8 mouse cellular contexts compared by ENCODE assay signal in the genomic region with DNA sequence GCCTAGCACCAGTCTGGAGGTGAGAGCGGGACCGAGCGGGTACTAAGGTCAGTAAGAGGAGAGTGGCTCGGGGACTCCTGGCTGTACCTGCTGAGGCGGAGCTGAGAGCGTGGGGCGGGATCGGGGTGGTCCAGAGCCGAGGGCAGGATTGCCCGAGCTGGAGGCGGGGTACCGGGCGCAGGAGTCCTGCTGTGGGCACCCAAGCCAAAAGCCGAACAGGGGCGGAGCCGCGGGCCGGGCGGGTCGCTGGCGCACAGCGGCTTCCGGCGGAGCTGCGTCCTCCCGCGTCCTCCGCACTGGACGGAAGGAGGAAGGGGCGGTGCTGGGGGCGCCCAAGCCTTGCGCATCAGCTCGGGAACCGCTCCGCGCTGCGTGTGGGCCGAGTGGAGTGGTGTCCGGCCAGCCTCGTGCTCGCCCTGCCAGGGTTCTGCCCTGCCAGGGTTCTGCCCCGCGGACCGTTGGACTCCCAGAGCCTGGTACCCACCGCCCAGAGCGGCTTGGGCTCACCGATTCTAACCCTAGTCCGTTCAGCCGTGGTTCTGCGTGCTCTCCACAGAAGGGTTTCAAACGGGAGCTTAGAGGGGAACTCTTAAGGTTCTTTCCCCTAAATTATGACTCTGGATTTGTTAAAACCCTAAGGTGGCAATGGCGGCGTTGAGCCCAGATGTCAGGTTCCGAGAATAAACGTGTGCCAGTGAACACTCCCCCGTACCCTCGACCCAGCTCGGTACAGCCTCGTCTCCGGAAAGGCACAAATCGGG. TPM values are rescaled to one million over a fixed set of nuclear protein-coding genes. Genes with fewer than 3 reads are reported as not detected.
DNase-seq lines count a peak whose midpoint lies in the region; ATAC-seq and TF ChIP-seq lines count a peak whose summit lies in the region.

A gene (minus strand): TSS at position 262 of the 761 bp plus-strand sequence.

- DNase-seq in Patski (ENCODE audit: low read depth, low spot score): peak; percentile 48
- DNase-seq in cerebellum, postnatal 25 days: peak; percentile 93 to 95
- DNase-seq in frontal cortex, postnatal 36 days (ENCODE audit: low spot score in 2 of 2): peak; percentile 90 to 91
- DNase-seq in left cerebral cortex, adult 11 months (ENCODE audit: low spot score): peak; percentile 83
- DNase-seq in lung, postnatal 4 days: peak; percentile 96 to 98
- peak; percentile 76 for DNase-seq in retina, postnatal 7 days (ENCODE audit: low read depth, low spot score)
- DNase-seq in urinary bladder, adult 2 months (ENCODE audit: low spot score): peak; percentile 97

- H3K9me3 ChIP-seq in hindbrain, embryonic 15.5 days: no peaks in the 10 kb centered on the region

- CTCF ChIA-PET in Patski (lab: Charles Lee): interaction anchor here (0.9 to 3.5 kb wide), 3 partner anchors 12 to 107 kb away, joined by 3 to 18 read pairs (median 4); no protein-coding TSS in a partner anchor

- POLR2A ChIA-PET in Patski (lab: Charles Lee): interaction anchor here (0.6 to 1.4 kb wide), 7 partner anchors 11 to 179 kb away, joined by 3 to 7 read pairs (median 4); a partner anchor contains a TSS

- H3K36me3 ChIP-seq in hindbrain, embryonic 15.5 days: peaks cover 22% of the 10 kb centered on the region

- under 1% methylated on average over 58 of the region's 61 CpGs for WGBS in hindbrain, embryonic 15.5 days

- no peak for TF ChIP-seq CTCF in Patski (IDR thresholded peaks at IDR 0.05)

- H3K4me3 ChIP-seq in hindbrain, embryonic 15.5 days: peak within 1 kb of the TSS; percentile 56

- H3K4me2 ChIP-seq in hindbrain, embryonic 15.5 days: peak within 1 kb of the TSS; percentile 69

- no peaks in the 10 kb centered on the region for H3K27me3 ChIP-seq in Patski
- no peaks in the 10 kb centered on the region for H3K27me3 ChIP-seq in hindbrain, embryonic 15.5 days

- in situ Hi-C loops in Patski (cut with MboI; ENCODE audit: low pct_unique_long_range_greater_than_20kb): loop anchor here (5.0 kb wide), 1 partner anchor 105 kb away; a partner anchor contains a TSS

- H3K4me1 ChIP-seq in hindbrain, embryonic 15.5 days (replicated peaks): peaks cover 17% of the 10 kb centered on the region

- peak within 1 kb of the TSS; percentile 85 for H3K27ac ChIP-seq in hindbrain, embryonic 15.5 days (replicated peaks)

- peak within 1 kb of the TSS; percentile 76 for H3K9ac ChIP-seq in hindbrain, embryonic 15.5 days

- peak; percentile 99 for ATAC-seq in Patski
- peak; percentile 98 for ATAC-seq in hindbrain, embryonic 15.5 days (ENCODE audit: low FRiP score, low read depth)

RNA-seq across cellular contexts. Expression of the gene that starts here (rescaled TPM):
- 37.5 TPM for polyA plus RNA-seq in Patski (2021)
- polyA plus RNA-seq in hindbrain, embryonic 15.5 days (2015; fragmentation: Nextera tagmentation; extraction: Ambion mirVana): 143 and 165 TPM in 2 replicates
- polyA plus RNA-seq in urinary bladder, adult 2 months (2012; rRNA removed): 44.3 and 44.8 TPM in 2 replicates

Comparison
In these comparisons a context has a peak if more than half of its experiments do, and no peak if none do; other contexts are left out.
1. Peak in every context shown above with its lines: DNase-seq, ATAC-seq, H3K4me3 ChIP-seq and H3K27ac ChIP-seq.